Mouse (Mus musculus) ES-E14 (cell line): Measurements from ENCODE around the gene Ksr1. TPM values are rescaled to one million over a fixed set of nuclear protein-coding genes. Genes with fewer than 3 reads are reported as not detected.

ENCODE experiments used
- DNase-seq: peaks from one replicate; pipeline ENCODE4 v3.0.0-alpha.2; 2013; ENCODE audit warnings: low read depth, low spot score
- H3K27ac ChIP-seq: 2 replicates; pipeline ENCODE4 v1.5.1; 2012; ENCODE audit warnings: low read depth, mild to moderate bottlenecking, low read length, moderate library complexity, mixed read lengths; ENCODE audit not compliant: poor library complexity, insufficient read depth, severe bottlenecking
- H3K36me3 ChIP-seq: 2 replicates; pipeline ENCODE4 v1.6.1; 2012; ENCODE audit warnings: mild to moderate bottlenecking, low read length, moderate library complexity, mixed read lengths; ENCODE audit not compliant: control insufficient read depth, poor library complexity, insufficient read depth, severe bottlenecking
- H3K4me1 ChIP-seq, 2 experiments: fragments of 150-350 bp in 1 of 2; sonication (generic) in 1 of 2; 2 replicates each; pipeline ENCODE4 v1.6.1; 2012; ENCODE audit warnings: low read length in 2 of 2, mild to moderate bottlenecking in 1 of 2, mixed read lengths in 1 of 2; ENCODE audit not compliant: control insufficient read depth in 2 of 2, insufficient read depth in 2 of 2, poor library complexity in 1 of 2
- H3K4me3 ChIP-seq, 2 experiments: fragments of 150-350 bp in 1 of 2; sonication (generic) in 1 of 2; 2 replicates each; pipeline ENCODE4 v1.5.1; 2012; ENCODE audit warnings: low read length in 2 of 2, low read depth in 1 of 2, mild to moderate bottlenecking in 1 of 2, mixed read lengths in 1 of 2; ENCODE audit not compliant: insufficient read depth in 1 of 2, poor library complexity in 1 of 2, severe bottlenecking in 1 of 2
- H3K9ac ChIP-seq: 2 replicates; pipeline ENCODE4 v1.6.1; 2012; ENCODE audit warnings: low read depth, mild to moderate bottlenecking, low read length, mixed read lengths; ENCODE audit not compliant: poor library complexity, insufficient read depth, severe bottlenecking
- H3K9me3 ChIP-seq: fragments of 150-350 bp; sonication (generic); 2 replicates; pipeline ENCODE4 v1.6.1; 2012; ENCODE audit warnings: low read depth, mild to moderate bottlenecking, low read length; ENCODE audit not compliant: control insufficient read depth, insufficient read depth
- CHD2 ChIP-seq: IDR thresholded peaks from 2 replicates; pipeline ENCODE4 v1.6.1; 2014; ENCODE audit warnings: mild to moderate bottlenecking, low read depth, low read length, inconsistent platforms
- HCFC1 ChIP-seq: IDR thresholded peaks from 2 replicates; pipeline ENCODE4 v1.6.1; 2012; ENCODE audit warnings: low read length, inconsistent platforms, borderline replicate concordance; ENCODE audit not compliant: insufficient read depth
- MAFK ChIP-seq: IDR thresholded peaks from 2 replicates; pipeline ENCODE4 v1.6.1; 2014; ENCODE audit warnings: mild to moderate bottlenecking, low read depth, low read length, inconsistent platforms; ENCODE audit not compliant: insufficient read depth
- ZC3H11A ChIP-seq: IDR thresholded peaks from 2 replicates; pipeline ENCODE4 v1.6.1; 2012; ENCODE audit warnings: low read depth, mild to moderate bottlenecking, inconsistent platforms, low read length, borderline replicate concordance
- ZNF384 ChIP-seq: IDR thresholded peaks from 2 replicates; pipeline ENCODE4 v1.6.1; 2012; ENCODE audit warnings: low read depth, low read length, inconsistent platforms
- in situ Hi-C, 2 experiments: fragments of 600-800 bp; cut with MboI; formaldehyde crosslinking; loops; one replicate each; pipeline ENCODE4 v1.15.1; 2025; ENCODE audit warnings: low sequenced_read_pairs in 2 of 2, inconsistent platforms in 1 of 2; ENCODE audit not compliant: unreplicated experiment in 2 of 2
- total RNA-seq: library from RNA; depleted of rRNA; stranded (reverse); fragments of 300-350 nt; gene quantifications from 2 replicates; pipeline ENCODE4 v1.2.3, GENCODE M21; 2012

The Ksr1 gene
- total RNA-seq, 1 experiment: 11.3 TPM

DNA sequence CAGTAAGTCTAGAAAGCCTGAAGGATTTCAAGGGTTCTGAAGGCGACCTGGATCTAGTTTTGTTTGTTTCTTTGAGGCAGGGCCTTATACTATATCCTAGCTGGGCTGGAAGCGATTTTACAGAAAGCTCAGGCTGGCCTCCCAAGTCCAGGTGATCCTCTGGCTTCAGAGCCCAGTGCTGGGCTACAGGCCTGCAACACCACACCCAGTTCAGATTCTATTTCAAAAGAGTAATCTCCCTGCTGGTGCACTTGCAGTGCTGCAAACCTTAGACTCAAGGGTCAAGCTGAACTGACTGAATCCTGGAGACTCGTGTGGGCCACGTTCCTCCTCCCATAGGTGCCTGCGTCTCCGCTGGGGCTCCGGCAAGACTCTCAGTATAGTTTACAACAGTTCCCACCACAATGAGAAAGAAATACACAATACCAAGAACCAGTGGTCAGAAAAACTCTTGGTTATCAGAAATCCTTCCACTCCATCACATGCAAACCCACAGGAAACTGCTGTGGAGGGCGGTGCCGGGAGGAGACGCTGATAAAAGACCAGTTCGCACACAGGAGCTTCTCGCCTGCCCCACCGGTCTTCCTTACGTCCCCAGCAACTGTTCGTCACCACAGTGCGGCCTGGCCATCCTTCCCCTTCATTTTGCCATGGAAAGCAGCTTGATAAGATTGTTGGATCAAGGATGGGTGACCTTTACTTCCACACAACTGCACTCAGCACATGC is 95.3 kb downstream of the Ksr1 start:
- TF ChIP-seq HCFC1: no peak
- no peak for TF ChIP-seq ZC3H11A
- TF ChIP-seq ZNF384: no peak
- no peak overlapping the region for H3K4me3 ChIP-seq
- no peaks in the 10 kb centered on the region for H3K36me3 ChIP-seq
- H3K9ac ChIP-seq: no peak overlapping the region
- no peak overlapping the region for H3K27ac ChIP-seq
- H3K4me1 ChIP-seq: 0 out of 4 replicates have a peak, but pooled peaks cover 0 to 3% of the 10 kb centered on the region in 2 experiments
- no peak for DNase-seq
- in situ Hi-C loops: no loop called here
- no peaks in the 10 kb centered on the region for H3K9me3 ChIP-seq

DNA sequence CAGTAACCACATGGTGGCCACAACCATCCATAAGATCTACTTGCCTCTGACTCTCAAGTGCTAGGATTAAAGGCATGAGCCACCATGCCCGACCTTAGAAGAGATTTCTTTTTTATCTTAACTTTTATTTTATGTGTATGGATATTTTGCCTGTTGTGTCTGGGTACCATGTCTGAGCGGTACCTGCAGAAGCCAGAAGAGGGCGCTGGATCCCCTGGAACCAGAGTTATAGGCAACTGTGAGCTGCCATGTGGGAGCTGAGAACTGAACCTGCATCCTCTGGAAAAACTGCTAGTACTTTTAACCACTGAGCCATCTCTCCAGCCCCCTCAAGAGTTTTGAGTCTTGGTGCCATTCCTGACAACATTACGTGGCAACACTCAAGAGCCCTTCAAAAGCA is 97.3 kb downstream of the Ksr1 start:
- no peak for TF ChIP-seq CHD2
- TF ChIP-seq HCFC1: no peak
- TF ChIP-seq ZC3H11A: no peak
- TF ChIP-seq MAFK: no peak
- TF ChIP-seq ZNF384: no peak
- Histone ChIP-seq H3K4me3 (no peak overlapping the region), H3K9me3 (no peaks in the 10 kb centered on the region), H3K4me1 (peaks cover 0 to 5% of the 10 kb centered on the region in 2 experiments; a peak in 2 of 4 replicates), H3K36me3 (0 out of 2 replicates have a peak, but pooled peaks cover 4% of the 10 kb centered on the region), H3K9ac (no peak overlapping the region), H3K27ac (no peak overlapping the region)
- DNase-seq: no peak
- in situ Hi-C loops: no loop called here

DNA sequence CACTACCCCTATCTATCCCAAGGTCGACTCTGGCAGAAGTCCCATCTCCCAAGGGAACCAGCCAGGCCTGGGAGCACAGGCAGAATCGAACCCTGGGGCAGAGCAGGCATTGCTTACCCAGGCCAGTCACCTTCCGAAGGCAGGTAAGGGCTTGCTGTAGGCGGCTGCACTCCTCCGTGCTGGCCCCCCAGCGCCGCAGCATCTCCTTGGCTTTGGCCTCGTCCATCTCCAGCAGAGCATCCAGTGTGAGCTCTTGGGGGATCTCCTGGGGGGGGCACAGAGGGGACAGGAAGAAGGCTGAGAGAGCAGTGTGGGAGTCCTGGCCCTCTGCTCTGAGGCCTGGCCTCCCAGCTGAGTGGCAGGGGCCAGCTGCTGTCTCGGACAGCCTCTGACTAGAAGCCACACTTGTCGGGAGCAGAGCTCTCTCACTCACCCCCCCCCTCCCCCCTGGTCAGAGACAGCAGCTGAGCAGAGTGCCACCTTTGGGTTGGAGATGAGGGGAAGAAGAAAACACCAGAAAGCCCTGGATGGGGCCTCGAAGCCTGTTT is 99.0 kb downstream of the Ksr1 start:
- DNase-seq: no peak

DNA sequence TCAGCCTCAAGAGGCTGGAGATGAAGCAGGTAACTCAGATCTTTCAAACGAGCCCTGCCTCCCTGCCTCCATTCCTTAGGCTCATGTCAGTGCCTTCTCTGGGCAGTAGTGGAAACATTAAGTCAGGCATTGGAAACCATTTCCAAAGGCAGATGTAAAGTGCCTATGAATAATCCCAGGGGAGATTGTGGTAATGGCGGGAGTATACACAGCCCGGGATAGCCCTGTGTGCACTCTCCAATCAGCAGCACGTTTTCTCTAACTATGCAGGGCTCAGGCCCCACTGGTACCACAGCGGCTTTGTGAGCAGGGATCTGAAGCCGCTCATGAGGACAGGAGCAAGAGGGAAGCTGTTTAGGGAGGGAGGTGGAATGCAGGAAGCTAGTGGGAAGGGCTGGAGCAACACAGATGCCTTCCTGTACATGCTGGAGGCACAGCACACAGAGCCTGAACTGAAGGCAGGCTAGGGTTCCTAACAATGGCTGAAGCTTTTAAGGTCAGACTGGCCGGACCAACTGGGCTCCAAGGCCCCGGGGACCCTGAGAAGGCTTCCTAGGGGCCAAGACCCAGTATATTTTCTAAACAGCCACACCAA is 99.5 kb downstream of the Ksr1 start:
- peak overlapping the region; percentile 15; the same call in 1 of the 2 replicates for H3K9ac ChIP-seq
- peaks cover 0 to 5% of the 10 kb centered on the region in 2 experiments; a peak in 2 of 4 replicates for H3K4me1 ChIP-seq
- in situ Hi-C loops: no loop called here
- TF ChIP-seq HCFC1 (no peak), CHD2 (no peak), MAFK (no peak), ZC3H11A (no peak), ZNF384 (no peak)
- H3K4me3 ChIP-seq: no peak overlapping the region
- no peak for DNase-seq
- no peak overlapping the region for H3K27ac ChIP-seq
- H3K9me3 ChIP-seq: no peaks in the 10 kb centered on the region
- 0 out of 2 replicates have a peak, but pooled peaks cover 4% of the 10 kb centered on the region for H3K36me3 ChIP-seq

More for the DNA sequence above, 99.0 kb downstream of the Ksr1 start:
- H3K36me3 ChIP-seq: 0 out of 2 replicates have a peak, but pooled peaks cover 4% of the 10 kb centered on the region
- peaks cover 0 to 5% of the 10 kb centered on the region in 2 experiments; a peak in 2 of 4 replicates for H3K4me1 ChIP-seq
- in situ Hi-C loops: no loop called here
- H3K9me3 ChIP-seq: no peaks in the 10 kb centered on the region
- TF ChIP-seq ZC3H11A (no peak), CHD2 (no peak), MAFK (no peak), ZNF384 (no peak), HCFC1 (no peak)
- H3K9ac ChIP-seq: no peak overlapping the region
- H3K4me3 ChIP-seq: no peak overlapping the region
- no peak overlapping the region for H3K27ac ChIP-seq
